Mouse (Mus musculus) adipocyte (in vitro differentiated cells): ENCODE results near the gene Mef2b.
"Not testable (repeated sequence)": the region's sequence is repeated elsewhere in the genome, so short reads cannot be mapped to it uniquely, and the experiment has no call there.

ENCODE experiments used
- DNase-seq: peaks from one replicate; pipeline ENCODE4 v3.0.0-alpha.2; 2016; ENCODE audit warnings: low spot score

The Mef2b gene

GRCm38 (mm10) chr8:70181212-70181902 is 41.8 kb downstream of the Mef2b start:
- DNase-seq = no peak

- DNase-seq = no peak
Observed at GRCm38 (mm10) chr8:70181903-70182252, 42.4 kb downstream of the Mef2b start.

- no peak for DNase-seq
Observed at GRCm38 (mm10) chr8:70183194-70183593, 43.7 kb downstream of the Mef2b start.

GRCm38 (mm10) chr8:70188707-70189106 is 49.2 kb downstream of the Mef2b start:
- DNase-seq = no peak

- DNase-seq = no peak
Observed at GRCm38 (mm10) chr8:70193238-70193637, 53.7 kb downstream of the Mef2b start.

GRCm38 (mm10) chr8:70194191-70194590 is 54.7 kb downstream of the Mef2b start:
- peak; percentile 63 for DNase-seq

- no peak for DNase-seq
Observed at GRCm38 (mm10) chr8:70195762-70196161, 56.3 kb downstream of the Mef2b start.

GRCm38 (mm10) chr8:70197603-70198002 is 58.1 kb downstream of the Mef2b start:
- DNase-seq = no peak

GRCm38 (mm10) chr8:70200098-70200681 is 60.7 kb downstream of the Mef2b start:
- DNase-seq = peak; percentile 77

GRCm38 (mm10) chr8:70201417-70201816 is 61.9 kb downstream of the Mef2b start:
- no peak for DNase-seq

GRCm38 (mm10) chr8:70203072-70203471 is 63.6 kb downstream of the Mef2b start:
- no peak for DNase-seq

- no peak for DNase-seq
Observed at GRCm38 (mm10) chr8:70204757-70205156, 65.2 kb downstream of the Mef2b start.

- no peak for DNase-seq
Observed at GRCm38 (mm10) chr8:70208130-70208529, 68.6 kb downstream of the Mef2b start.

- DNase-seq = peak; percentile 38
Observed at GRCm38 (mm10) chr8:70210538-70210937, 71.0 kb downstream of the Mef2b start.

- DNase-seq = no peak
Observed at GRCm38 (mm10) chr8:70211275-70211674, 71.8 kb downstream of the Mef2b start.

GRCm38 (mm10) chr8:70211726-70212111 is 72.2 kb downstream of the Mef2b start:
- DNase-seq = peak; percentile 43

GRCm38 (mm10) chr8:70212112-70213055 is 72.9 kb downstream of the Mef2b start, which contains the start of gene Slc25a42:
Gene Slc25a42, minus strand, starts transcription at chr8:70212305.
- DNase-seq = peak; percentile 100

GRCm38 (mm10) chr8:70214411-70214810 is 74.9 kb downstream of the Mef2b start:
- DNase-seq = peak; percentile 53

GRCm38 (mm10) chr8:70215092-70215491 is 75.6 kb downstream of the Mef2b start:
- DNase-seq = peak; percentile 33

- not testable (repeated sequence) for DNase-seq
Observed at GRCm38 (mm10) chr8:70216161-70216560, 76.7 kb downstream of the Mef2b start.

- peak; percentile 97 for DNase-seq
Observed at GRCm38 (mm10) chr8:70216566-70216965, 77.1 kb downstream of the Mef2b start.
